ENCODE assay signal across 8 mouse cellular contexts in genomic region chr2:76101889-76102602, GRCm38 (mm10).
DNase-seq lines count a peak whose midpoint lies in the region; ATAC-seq and TF ChIP-seq lines count a peak whose summit lies in the region.
"Had no signal": no experiment of that assay in that cellular context is flagged by ENCODE, and none has a peak within 500 bp of the region (broad histone marks: within the 10 kb centered on the region; RNA-seq: fewer than 3 reads in every experiment).

No protein-coding gene starts in this region.

- no peak for TF ChIP-seq POLR2A in kidney, adult 2 months (IDR thresholded peaks at IDR 0.05; ENCODE audit: low read depth, low read length)

- H3K4me2 ChIP-seq in lung, embryonic 16.5 days (ENCODE audit: low read depth, low read length) = no peak overlapping the region
- H3K4me2 ChIP-seq: liver, embryonic 15.5 days had no signal

- peak; percentile 26 for DNase-seq in kidney, adult 2 months
- DNase-seq in kidney, adult 18-20 months = no peak
- DNase-seq in MN1 (ENCODE audit: low spot score) = peak; percentile 69
- peak; percentile 91 for DNase-seq in embryo, embryonic 10 days (ENCODE audit: low spot score)
- DNase-seq in ovary, postnatal 14 days (ENCODE audit: low spot score) = no peak

- WGBS in kidney, adult 2 months = 33% methylated on average over 14 of the region's 14 CpGs
- WGBS in lung, embryonic 16.5 days = 34% methylated on average over 14 of the region's 14 CpGs

- no peak for ATAC-seq in lung, embryonic 16.5 days (ENCODE audit: low read depth)
- no peak for ATAC-seq in erythroid progenitor cell, adult 5-6 weeks (replicated peaks; ENCODE audit: low FRiP score, poor library complexity, severe bottlenecking)

- no peaks in the 10 kb centered on the region for H3K4me1 ChIP-seq in kidney, adult 2 months (ENCODE audit: control insufficient read depth, insufficient read depth, low read length)
- H3K4me1 ChIP-seq in lung, embryonic 16.5 days (replicated peaks; ENCODE audit: control insufficient read depth, insufficient read depth, low read length) = peaks cover 28% of the 10 kb centered on the region
- H3K4me1 ChIP-seq: liver, embryonic 15.5 days had no signal

- H3K4me3 ChIP-seq in kidney, adult 2 months (ENCODE audit: insufficient read depth, low read depth, low read length) = no peak overlapping the region
- no peak overlapping the region for H3K4me3 ChIP-seq in lung, embryonic 16.5 days (ENCODE audit: low read length)
- H3K4me3 ChIP-seq: liver, embryonic 15.5 days had no signal

- no peaks in the 10 kb centered on the region for H3K27me3 ChIP-seq in kidney, adult 2 months (replicated peaks; ENCODE audit: control insufficient read depth, insufficient read depth, low read length)
- no peaks in the 10 kb centered on the region for H3K27me3 ChIP-seq in lung, embryonic 16.5 days (ENCODE audit: control insufficient read depth, insufficient read depth, low read depth, low read length)
- H3K27me3 ChIP-seq: liver, embryonic 15.5 days had no signal

- H3K9me3 ChIP-seq in lung, embryonic 16.5 days (ENCODE audit: control insufficient read depth, low read length) = no peaks in the 10 kb centered on the region
- H3K9me3 ChIP-seq: liver, embryonic 15.5 days had no signal

- no peak; the same call in 1 of the 2 replicates for TF ChIP-seq CTCF in kidney, adult 2 months (conservative IDR thresholded peaks at IDR 0.05; ENCODE audit: insufficient read depth, insufficient read length, low read depth, low read length)

- H3K36me3 ChIP-seq in kidney, adult 2 months (ENCODE audit: control insufficient read depth, insufficient read depth, low read length) = no peaks in the 10 kb centered on the region
- no peaks in the 10 kb centered on the region for H3K36me3 ChIP-seq in lung, embryonic 16.5 days (ENCODE audit: control insufficient read depth, insufficient read depth, low read length)
- H3K36me3 ChIP-seq: liver, embryonic 15.5 days had no signal

- H3K9ac ChIP-seq in lung, embryonic 16.5 days (ENCODE audit: low read length) = peak overlapping the region; percentile 40; the same call in 1 of the 2 replicates
- H3K9ac ChIP-seq: liver, embryonic 15.5 days had no signal

- H3K27ac ChIP-seq in kidney, adult 2 months (ENCODE audit: insufficient read depth, low read depth, low read length) = no peak overlapping the region
- peak overlapping the region; percentile 30; the same call in 1 of the 2 replicates for H3K27ac ChIP-seq in lung, embryonic 16.5 days (ENCODE audit: low read length)
- H3K27ac ChIP-seq: liver, embryonic 15.5 days had no signal

Comparison
In these comparisons a context has a peak if more than half of its experiments do, and no peak if none do; other contexts are left out.
1. DNase-seq: peak in kidney, adult 2 months (single experiment), MN1 (single experiment) and embryo, embryonic 10 days (single experiment); none in kidney, adult 18-20 months (single experiment) and ovary, postnatal 14 days (single experiment).